Mouse (Mus musculus) forebrain, embryonic 11.5 days (tissue): ENCODE data around the gene Cel. TPM values are rescaled to one million over a fixed set of nuclear protein-coding genes. Genes with fewer than 3 reads are reported as not detected.
A peak's percentile ranks its signal among the peaks of the same experiment; 100 is the strongest.

Experiments
- ATAC-seq: fragments of 200-750 bp; cut with Nextera tagmentation; replicated peaks from 2 replicates; pipeline ENCODE4 v1.8.0; 2017; ENCODE audit warnings: moderate TSS enrichment; ENCODE audit not compliant: low FRiP score
- DNase-seq: peaks from one replicate; pipeline ENCODE4 v3.0.0-alpha.2; 2017; ENCODE audit warnings: low spot score
- H3K27ac ChIP-seq: fragments of 300-500 bp; sonication (generic); 2 replicates; pipeline ENCODE4 v1.5.1; 2014; ENCODE audit warnings: low read depth, low read length
- H3K27me3 ChIP-seq: fragments of 300-500 bp; sonication (generic); 2 replicates; pipeline ENCODE4 v1.6.1; 2014; ENCODE audit warnings: mild to moderate bottlenecking, low read length, mixed read lengths; ENCODE audit not compliant: control insufficient read depth, insufficient read depth
- H3K36me3 ChIP-seq: fragments of 300-500 bp; sonication (generic); 2 replicates; pipeline ENCODE4 v1.6.1; 2014; ENCODE audit warnings: mild to moderate bottlenecking, low read length, moderate library complexity, mixed read lengths; ENCODE audit not compliant: control insufficient read depth, insufficient read depth
- H3K4me1 ChIP-seq: fragments of 300-500 bp; sonication (generic); replicated peaks from 2 replicates; pipeline ENCODE4 v1.6.1; 2014; ENCODE audit warnings: low read length, mixed read lengths; ENCODE audit not compliant: control insufficient read depth, insufficient read depth
- H3K4me2 ChIP-seq: fragments of 300-500 bp; sonication (generic); 2 replicates; pipeline ENCODE4 v1.6.1; 2014; ENCODE audit warnings: low read depth, mild to moderate bottlenecking, low read length, moderate library complexity, mixed read lengths; ENCODE audit not compliant: severe bottlenecking
- H3K4me3 ChIP-seq: fragments of 300-500 bp; sonication (generic); 2 replicates; pipeline ENCODE4 v1.5.1; 2014; ENCODE audit warnings: low read depth, low read length
- H3K9ac ChIP-seq: fragments of 300-500 bp; sonication (generic); 2 replicates; pipeline ENCODE4 v1.6.1; 2014; ENCODE audit warnings: low read length
- H3K9me3 ChIP-seq: fragments of 300-500 bp; sonication (generic); 2 replicates; pipeline ENCODE4 v1.6.1; 2016; ENCODE audit warnings: low read length, mixed read lengths; ENCODE audit not compliant: control insufficient read depth
- whole genome bisulfite sequencing: fragments of 180-500 bp; shearing (Covaris S2); extraction: QIAGEN DNeasy Blood & Tissue Kit; methylation state at CpG from one replicate; pipeline ENCODE4 v1.1.7; 2014; 5-methylcytosine and 5-hydroxymethylcytosine counted together
- polyA plus RNA-seq: library from polyadenylated mRNA; unstranded; fragments of >200 nt; fragmentation: Nextera tagmentation; extraction: Ambion mirVana; gene quantifications from 2 replicates; pipeline ENCODE4 v1.2.1, GENCODE M21; 2014

The Cel gene
- polyA plus RNA-seq, 1 experiment from 2014 or later = not detected

DNA sequence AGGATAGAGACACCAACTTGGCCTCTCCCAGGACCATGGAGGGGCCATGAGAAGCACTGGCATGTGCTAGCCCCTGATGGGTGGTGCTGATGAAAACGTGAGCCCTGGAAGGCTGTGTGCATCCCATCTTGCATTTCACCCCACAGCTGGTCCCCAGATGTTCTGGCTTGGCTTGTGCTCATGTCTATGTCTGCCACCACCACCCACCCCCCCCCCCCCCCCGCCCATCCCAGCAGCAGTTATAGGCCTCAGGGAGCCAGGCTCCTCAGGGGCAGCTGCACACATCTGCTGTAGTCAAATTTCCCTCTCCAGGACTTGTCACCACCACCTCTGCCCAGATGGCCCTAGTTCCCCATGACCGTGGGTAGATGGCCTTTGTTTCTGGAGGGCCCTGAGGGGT lies 6.7 kb upstream of the Cel start:
- Histone ChIP-seq H3K9me3 (no peaks in the 10 kb centered on the region), H3K27me3 (no peaks in the 10 kb centered on the region), H3K4me2 (no peak overlapping the region), H3K27ac (no peak overlapping the region), H3K36me3 (peaks cover 30% of the 10 kb centered on the region), H3K9ac (no peak overlapping the region), H3K4me1 (no peaks in the 10 kb centered on the region), H3K4me3 (no peak overlapping the region)
- 83% methylated on average over 2 of the region's 3 CpGs for WGBS
- ATAC-seq = no peak
- no peak for DNase-seq

DNA sequence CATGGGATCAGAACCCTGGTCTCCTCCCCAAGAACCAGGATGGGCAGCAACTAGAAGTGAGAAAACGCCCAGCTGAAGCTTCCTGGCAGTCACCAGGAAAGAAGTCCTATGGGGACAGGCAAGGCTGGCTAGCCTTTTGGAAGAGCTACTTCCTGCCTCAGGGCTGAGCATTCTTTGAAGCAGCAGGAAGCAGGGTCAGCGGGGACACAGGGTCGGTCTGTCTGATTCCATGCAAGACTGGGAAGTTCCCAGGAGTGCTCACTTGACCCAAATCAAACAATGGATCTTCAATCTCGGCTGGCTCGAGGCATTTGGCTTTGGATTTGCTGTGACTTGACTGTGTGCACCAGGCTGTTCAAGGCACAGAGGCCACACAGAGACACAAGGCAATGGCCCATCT lies 3.3 kb upstream of the Cel start:
- ATAC-seq (no peak), DNase-seq (no peak)
- Histone ChIP-seq H3K9me3 (no peaks in the 10 kb centered on the region), H3K4me2 (no peak overlapping the region), H3K9ac (no peak overlapping the region), H3K27ac (no peak overlapping the region), H3K27me3 (no peaks in the 10 kb centered on the region), H3K4me3 (no peak overlapping the region), H3K36me3 (peaks cover 15% of the 10 kb centered on the region; the same call in 1 of the 2 replicates), H3K4me1 (no peaks in the 10 kb centered on the region)
- WGBS = 75% methylated on average over 5 of the region's 5 CpGs

DNA sequence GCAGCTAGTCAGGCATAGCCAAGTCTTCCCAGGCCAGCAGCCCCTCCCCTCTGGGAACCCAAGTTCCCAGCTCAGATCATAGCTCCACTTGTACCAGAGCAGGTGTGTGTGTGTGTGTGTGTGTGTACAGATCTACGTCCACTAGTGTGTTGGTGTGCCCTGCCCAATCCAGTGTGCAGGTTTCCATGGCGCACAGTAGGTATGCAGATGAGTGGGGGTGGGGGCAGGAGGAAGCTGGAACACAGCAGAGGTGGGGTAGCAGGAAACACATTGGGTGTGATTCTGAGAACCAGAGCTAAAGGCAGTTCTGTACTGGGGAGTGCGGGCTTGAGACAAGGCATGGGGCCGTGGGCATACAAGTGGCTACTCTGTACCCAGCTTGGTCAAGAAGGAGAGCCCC lies 1.2 kb upstream of the Cel start:
- peaks cover 15% of the 10 kb centered on the region; the same call in 1 of the 2 replicates for H3K36me3 ChIP-seq
- H3K4me3 ChIP-seq = no peak overlapping the region
- no peak overlapping the region for H3K27ac ChIP-seq
- WGBS = 88% methylated on average over 4 of the region's 4 CpGs
- no peak for ATAC-seq
- H3K4me2 ChIP-seq = no peak overlapping the region
- no peaks in the 10 kb centered on the region for H3K9me3 ChIP-seq
- no peak overlapping the region for H3K9ac ChIP-seq
- no peak for DNase-seq
- no peaks in the 10 kb centered on the region for H3K4me1 ChIP-seq
- H3K27me3 ChIP-seq = no peaks in the 10 kb centered on the region

DNA sequence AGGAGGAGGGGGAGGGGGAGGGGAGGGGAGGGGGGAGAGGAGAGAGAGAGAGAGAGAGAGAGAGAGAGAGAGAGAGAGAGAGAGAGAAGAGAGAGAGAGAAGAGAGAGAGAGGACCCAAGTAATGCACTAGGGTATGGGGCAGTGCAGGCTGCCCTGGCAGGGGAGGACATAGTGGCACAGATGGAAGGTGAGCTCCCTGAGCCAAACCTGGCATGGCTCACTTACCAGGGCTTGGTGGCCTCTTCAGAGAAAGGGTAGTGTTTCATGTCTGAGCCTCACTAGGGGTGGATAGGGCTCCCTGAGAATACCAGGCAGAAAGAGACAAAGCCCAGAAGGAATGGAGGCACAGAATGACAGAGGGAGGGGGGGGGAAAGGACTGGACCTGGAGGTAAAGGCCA lies 627 bp upstream of the Cel start:
- Histone ChIP-seq H3K27me3 (no peaks in the 10 kb centered on the region), H3K9ac (no peak overlapping the region), H3K9me3 (no peaks in the 10 kb centered on the region)

DNA sequence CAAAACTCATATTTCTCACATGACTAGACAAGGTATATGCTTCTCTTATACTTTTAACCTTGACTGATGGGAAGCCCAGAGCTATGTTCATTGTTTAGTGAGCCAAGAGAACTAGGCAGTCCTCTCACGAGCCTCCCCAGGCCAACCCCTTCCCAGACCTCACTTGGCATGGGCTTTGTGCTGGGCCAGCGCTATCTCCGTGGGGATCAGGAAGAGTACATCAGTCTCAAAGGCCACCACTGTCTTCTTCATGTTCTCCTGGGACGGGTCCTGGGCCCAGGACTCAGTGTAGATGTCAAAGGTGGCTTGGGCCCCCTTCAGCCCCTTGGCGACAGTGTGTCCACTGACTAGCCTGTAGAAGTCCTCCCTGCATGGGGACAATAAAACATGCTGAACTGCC lies 5.8 kb downstream of the Cel start:
- no peak for DNase-seq
- ATAC-seq = no peak
- no peak overlapping the region for H3K9ac ChIP-seq
- no peaks in the 10 kb centered on the region for H3K9me3 ChIP-seq
- no peak overlapping the region for H3K27ac ChIP-seq
- WGBS = 82% methylated on average over 5 of the region's 5 CpGs
- no peaks in the 10 kb centered on the region for H3K27me3 ChIP-seq
- H3K36me3 ChIP-seq = no peaks in the 10 kb centered on the region
- no peak overlapping the region for H3K4me2 ChIP-seq
- H3K4me1 ChIP-seq = no peaks in the 10 kb centered on the region
- no peak overlapping the region for H3K4me3 ChIP-seq

More for the DNA sequence above, 627 bp upstream of the Cel start:
- no peaks in the 10 kb centered on the region for H3K4me1 ChIP-seq
- DNase-seq (no peak), ATAC-seq (no peak)
- H3K4me2 ChIP-seq = no peak overlapping the region
- peaks cover 10% of the 10 kb centered on the region; the same call in 1 of the 2 replicates for H3K36me3 ChIP-seq
- no peak overlapping the region for H3K4me3 ChIP-seq
- no peak overlapping the region for H3K27ac ChIP-seq

DNA sequence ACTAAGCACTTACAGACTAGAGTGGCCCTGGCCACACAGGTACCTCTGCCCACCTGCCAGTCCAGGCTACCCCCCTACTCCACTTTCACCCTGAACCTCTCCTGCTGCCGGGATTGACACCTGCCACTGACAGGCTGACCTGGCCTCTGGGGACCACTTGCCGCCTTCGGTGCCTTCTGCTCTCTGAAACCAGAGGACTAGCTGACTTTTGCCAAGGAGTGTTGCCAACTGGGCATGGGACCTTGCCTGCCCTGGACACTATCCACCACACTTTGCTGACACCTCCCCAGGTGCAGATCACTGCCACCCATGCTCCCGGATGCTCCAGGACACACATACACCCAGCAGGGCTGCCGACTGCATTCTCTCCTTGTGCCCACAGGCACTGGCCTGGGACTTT lies 10.9 kb downstream of the Cel start:
- WGBS = 91% methylated on average over 5 of the region's 5 CpGs
- Histone ChIP-seq H3K27ac (no peak overlapping the region), H3K4me1 (no peaks in the 10 kb centered on the region), H3K9me3 (no peaks in the 10 kb centered on the region), H3K9ac (no peak overlapping the region), H3K36me3 (no peaks in the 10 kb centered on the region; the same call in 1 of the 2 replicates), H3K27me3 (no peaks in the 10 kb centered on the region), H3K4me3 (no peak overlapping the region), H3K4me2 (no peak overlapping the region)
- no peak for ATAC-seq
- DNase-seq = no peak

DNA sequence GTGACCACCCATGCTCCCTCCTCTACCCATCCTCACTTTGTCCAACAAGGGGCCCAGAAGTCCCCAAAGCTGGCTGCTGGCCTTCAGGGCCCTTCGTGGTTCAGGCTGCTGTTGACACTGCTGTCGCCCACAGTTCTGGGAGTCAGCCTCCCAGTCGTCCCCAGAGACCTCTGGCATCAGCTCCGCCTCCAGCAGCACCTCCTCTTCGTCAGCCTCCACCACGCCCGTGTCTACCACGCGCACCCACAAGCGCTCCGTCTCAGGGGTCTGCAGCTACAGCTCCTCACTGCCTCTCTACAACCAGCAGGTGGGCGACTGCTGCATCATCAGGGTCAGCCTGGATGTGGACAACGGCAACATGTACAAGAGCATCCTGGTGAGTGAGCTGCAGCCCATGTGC lies 14.0 kb downstream of the Cel start:
- Histone ChIP-seq H3K27ac (no peak overlapping the region), H3K9me3 (no peaks in the 10 kb centered on the region), H3K36me3 (no peaks in the 10 kb centered on the region; the same call in 1 of the 2 replicates), H3K4me2 (no peak overlapping the region), H3K9ac (no peak overlapping the region), H3K4me3 (no peak overlapping the region), H3K27me3 (no peaks in the 10 kb centered on the region), H3K4me1 (no peaks in the 10 kb centered on the region)
- 91% methylated on average over 13 of the region's 13 CpGs for WGBS
- ATAC-seq = no peak
- no peak for DNase-seq

DNA sequence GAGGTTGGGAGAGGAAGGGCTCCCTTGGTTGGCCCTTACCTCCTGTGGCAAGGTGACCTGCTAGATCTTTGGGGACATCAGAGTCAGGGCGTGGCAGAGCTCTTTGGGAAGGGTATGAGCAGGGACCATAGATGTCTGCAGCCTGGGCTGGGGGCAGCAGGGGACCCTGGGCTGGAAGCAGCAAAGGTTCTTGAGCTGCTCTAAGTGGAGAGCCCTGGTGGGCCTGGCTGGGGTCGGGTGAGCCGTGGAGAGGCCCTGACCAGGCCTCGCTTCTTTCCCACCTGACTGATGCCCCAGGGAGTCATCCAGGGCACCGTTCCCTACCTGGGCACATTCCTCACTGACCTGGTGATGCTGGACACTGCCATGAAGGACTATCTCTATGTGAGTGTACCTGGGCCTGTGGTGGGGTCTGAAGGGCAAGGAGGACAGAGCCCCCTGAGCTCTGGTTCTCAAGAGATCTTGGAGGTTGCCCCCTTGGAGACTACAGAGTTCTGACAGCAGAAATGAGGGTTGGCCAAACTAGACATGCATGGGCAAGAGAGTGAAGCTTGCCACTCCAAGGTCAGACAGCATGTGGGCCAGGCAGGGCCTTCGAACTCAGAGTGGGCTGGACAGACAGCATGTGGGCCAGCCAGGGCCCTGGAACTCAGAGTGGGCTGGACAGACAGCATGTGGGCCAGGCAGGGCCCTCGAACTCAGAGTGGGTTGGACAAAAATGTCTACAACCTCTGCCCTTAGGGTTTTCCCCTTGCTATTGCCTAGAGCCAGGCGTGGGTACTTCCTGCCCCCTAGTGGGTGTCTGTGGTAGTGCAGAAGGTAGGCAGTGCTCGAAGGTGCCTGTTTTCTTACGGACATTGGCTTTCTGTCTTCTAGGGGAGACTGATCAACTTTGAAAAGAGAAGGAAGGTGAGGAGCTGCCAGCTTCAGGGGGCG lies 15.7 kb downstream of the Cel start:
- DNase-seq (peak; percentile 87), ATAC-seq (no peak; the same call in 1 of the 2 replicates)
- H3K4me3 ChIP-seq = no peak overlapping the region
- no peaks in the 10 kb centered on the region for H3K9me3 ChIP-seq
- H3K4me1 ChIP-seq = no peaks in the 10 kb centered on the region
- H3K27ac ChIP-seq = no peak overlapping the region
- no peak overlapping the region for H3K4me2 ChIP-seq
- no peak overlapping the region for H3K9ac ChIP-seq
- H3K27me3 ChIP-seq = no peaks in the 10 kb centered on the region
- no peaks in the 10 kb centered on the region; the same call in 1 of the 2 replicates for H3K36me3 ChIP-seq
- 49% methylated on average over 11 of the region's 11 CpGs for WGBS

DNA sequence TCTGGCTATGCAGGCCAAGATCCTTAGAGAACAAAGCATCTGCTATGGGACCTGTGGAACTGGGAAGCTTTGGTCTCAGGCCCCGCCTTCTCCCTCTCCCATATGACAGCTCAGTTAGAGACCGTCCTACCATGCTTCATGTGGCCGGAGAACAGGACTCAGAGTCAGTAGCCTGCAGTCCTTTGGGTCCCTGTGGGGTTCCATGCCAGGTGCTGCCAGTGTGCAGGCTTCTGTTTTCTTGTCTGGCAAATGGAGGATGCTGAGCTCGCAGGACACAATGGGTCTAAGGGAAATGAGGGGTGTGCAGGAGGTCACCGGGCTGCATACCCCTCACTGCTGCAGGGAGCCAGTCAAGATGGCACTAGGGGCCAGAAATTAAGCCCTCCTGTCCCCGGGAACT lies 16.6 kb downstream of the Cel start:
- Histone ChIP-seq H3K9me3 (no peaks in the 10 kb centered on the region), H3K4me1 (no peaks in the 10 kb centered on the region), H3K36me3 (no peaks in the 10 kb centered on the region; the same call in 1 of the 2 replicates), H3K4me2 (no peak overlapping the region), H3K9ac (no peak overlapping the region), H3K27ac (no peak overlapping the region), H3K4me3 (no peak overlapping the region), H3K27me3 (no peaks in the 10 kb centered on the region)
- no peak for DNase-seq
- 86% methylated on average over 6 of the region's 6 CpGs for WGBS
- ATAC-seq = no peak
